Mouse (Mus musculus) inflammation-experienced regulatory T-cells, adult 16 weeks (primary cell): ENCODE data around the gene Ift80. TPM values are rescaled to one million over a fixed set of nuclear protein-coding genes. Genes with fewer than 3 reads are reported as not detected.

Experiments
- polyA plus RNA-seq: library from polyadenylated mRNA; unstranded; fragments of 100-300 nt; shearing (Covaris generic); gene quantifications from one replicate; pipeline ENCODE4 v1.2.1, GENCODE M21; 2017

The Ift80 gene
- 242 TPM for polyA plus RNA-seq

DNA sequence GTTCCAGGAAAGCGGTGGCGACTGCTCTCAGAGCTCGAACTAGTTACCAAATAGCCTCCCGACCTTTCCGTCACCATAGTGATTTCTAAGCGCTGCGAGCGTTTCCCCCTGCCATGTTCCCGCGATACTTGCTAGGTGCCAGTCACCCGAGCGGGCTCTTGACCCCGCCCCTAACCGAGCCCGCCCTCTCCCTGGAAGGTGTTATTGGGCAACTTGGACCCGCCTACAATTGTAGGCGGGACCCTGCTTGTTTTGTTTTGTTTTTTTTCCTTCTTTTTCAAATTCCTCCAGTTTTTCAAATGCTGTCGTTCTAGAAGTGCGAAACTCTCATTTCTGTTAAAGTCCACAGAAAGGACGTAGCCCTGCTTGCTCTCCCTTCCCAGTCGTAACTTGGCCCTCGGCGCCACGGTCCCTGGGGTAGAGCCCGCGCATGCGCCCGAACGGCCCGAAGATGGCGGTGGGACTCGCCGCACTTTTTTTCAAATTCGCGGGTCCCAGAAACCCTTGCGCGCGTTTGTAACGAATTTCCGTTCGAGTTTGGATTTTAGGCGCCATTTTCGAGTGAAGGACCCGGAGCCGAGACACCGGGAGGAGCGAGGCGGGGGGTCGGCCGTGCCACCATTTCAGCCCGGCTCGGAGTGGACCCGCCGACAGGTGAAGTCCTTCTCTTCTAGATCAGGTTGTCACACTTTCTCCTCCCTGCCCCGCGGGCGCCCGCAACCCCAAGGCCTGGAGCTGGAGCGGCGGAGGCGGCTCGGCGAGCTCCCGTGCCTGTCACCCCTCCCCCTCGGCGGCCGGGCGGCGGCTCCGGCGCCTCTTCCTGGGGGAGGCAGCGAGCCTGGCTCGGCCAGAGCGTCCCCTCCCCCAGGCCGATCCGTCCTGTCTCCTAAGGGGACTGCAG, at the start of gene Ift80, which contains the start of gene Smc4:
Ift80 (minus strand) TSS at position 134 of the 901 bp plus-strand sequence.
Smc4 (plus strand) TSS at position 302 of the 901 bp plus-strand sequence.

DNA sequence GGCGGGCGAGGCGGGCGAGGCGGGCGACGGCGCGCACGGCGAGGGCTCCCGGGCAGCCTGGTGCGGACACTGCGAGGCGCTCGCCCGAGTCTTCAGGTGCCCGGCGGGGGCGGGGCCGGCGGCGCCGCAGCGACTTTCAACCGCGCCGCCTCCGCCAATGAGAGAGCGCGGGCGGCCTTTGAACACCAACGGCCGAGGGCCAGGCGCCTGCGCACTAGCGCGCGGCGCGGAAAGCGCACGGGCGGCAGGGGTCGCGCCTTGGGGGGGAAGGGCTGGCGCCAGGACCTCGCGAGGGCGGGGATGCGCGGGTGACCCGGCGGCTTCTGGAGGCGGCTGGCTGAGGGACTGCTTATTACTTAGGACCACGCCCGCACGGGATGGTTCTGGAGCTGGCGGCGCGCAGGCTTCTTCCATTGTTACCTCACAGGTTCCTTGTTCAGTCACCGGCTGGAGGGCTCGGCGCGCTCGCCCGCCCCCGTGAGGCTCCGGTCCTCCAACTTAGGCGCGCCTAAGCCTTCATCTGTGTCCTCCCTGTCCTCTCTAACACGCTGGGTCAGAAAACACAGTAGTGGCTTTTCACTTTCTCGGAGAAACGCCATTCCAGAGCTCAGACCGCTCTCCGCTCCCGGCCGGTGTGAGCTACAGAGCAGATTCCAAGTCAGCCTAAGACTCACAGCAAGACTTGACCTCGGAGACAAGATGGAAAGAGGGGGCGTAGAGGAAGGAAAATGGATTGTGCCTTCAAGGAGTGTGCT, 40.5 kb upstream of the Ift80 start, which contains the start of gene Trim59:
Trim59 (minus strand) TSS at position 111 of the 755 bp plus-strand sequence.

DNA sequence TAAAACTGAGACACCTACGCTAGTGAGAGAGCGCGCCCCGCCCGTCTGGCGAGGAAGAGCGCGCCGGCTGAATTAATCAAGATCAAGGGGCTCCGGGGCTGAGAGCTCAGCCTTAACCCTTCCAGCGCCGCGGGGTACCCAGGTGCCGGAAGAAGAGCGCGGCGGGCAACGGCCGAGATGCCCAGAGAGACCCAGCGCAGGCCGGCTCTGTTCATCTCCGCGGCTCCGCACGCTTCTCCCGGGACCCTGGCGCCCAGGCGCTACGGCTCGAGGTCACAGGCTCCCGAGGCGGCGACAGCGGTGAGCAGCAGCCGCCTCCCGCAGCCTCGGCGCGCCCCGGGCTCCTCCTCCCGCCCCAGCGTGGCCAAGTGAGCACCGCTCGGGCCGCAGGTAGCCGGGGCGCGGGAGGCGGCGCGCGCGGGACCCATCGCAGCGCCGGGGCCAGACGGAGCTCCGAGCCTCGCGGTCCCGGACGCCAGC, 135.1 kb downstream of the Ift80 start, which contains the start of gene 1110032F04Rik:
1110032F04Rik (plus strand) TSS at position 376 of the 480 bp plus-strand sequence.

Other genes with a start within 250 kb of the Ift80 start
- gene 1110032F04Rik, start 135.0 kb downstream of the Ift80 start, polyA plus RNA-seq = 2.0 TPM
- gene Smc4, start 168 bp upstream of the Ift80 start, polyA plus RNA-seq = 702 TPM
- 39.2 TPM for gene Trim59, start 40.2 kb upstream of the Ift80 start, polyA plus RNA-seq
- gene Kpna4, start 122.5 kb upstream of the Ift80 start, polyA plus RNA-seq = 34.0 TPM
- gene Arl14, start 217.8 kb upstream of the Ift80 start, polyA plus RNA-seq = not detected